In the genomic region with DNA sequence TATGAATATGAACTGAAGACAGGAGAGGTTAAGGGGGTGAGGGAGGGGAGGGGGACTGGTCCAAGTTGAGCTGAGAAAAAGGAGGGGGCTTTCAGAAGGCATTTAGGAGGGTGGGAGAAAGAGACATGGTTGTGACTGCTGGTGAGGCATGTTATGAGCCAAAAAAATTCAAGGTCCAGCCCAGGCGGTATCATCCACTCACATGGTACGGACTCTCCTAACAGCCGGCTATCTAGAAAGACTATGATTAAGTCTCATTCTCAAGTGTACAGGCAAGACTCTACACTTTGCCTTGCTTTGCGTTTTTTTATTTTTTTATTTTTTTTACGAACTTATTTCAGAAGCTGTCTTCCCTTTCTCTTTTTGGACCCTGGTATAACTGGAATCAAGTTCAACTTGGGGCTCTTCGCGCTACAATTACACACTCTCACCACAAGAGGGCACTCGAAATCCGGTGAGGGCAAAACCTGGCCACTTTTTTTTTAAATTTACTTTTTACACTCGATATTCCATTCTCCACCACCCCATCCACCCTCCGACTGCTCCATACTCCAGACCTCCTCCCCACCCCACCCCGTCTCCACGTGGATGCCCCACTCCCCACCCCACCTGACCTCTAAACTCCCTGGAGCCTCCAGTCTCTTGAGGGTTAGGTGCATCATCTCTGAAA, we compare ENCODE assay signal across 9 mouse cellular contexts.
DNase-seq lines count a peak whose midpoint lies in the region; ATAC-seq and TF ChIP-seq lines count a peak whose summit lies in the region.
"Had no signal": no experiment of that assay in that cellular context is flagged by ENCODE, and none has a peak within 500 bp of the region (broad histone marks: within the 10 kb centered on the region; RNA-seq: fewer than 3 reads in every experiment).

No protein-coding gene starts in this region.

- no peak overlapping the region for H3K4me2 ChIP-seq in midbrain, postnatal 0 days (ENCODE audit: low read depth, low read length, poor library complexity, severe bottlenecking)
- H3K4me2 ChIP-seq: liver, embryonic 15.5 days had no signal

- no peak for ATAC-seq in midbrain, postnatal 0 days (ENCODE audit: low FRiP score)
- no peak for ATAC-seq in monocyte, adult 5-6 weeks (replicated peaks; ENCODE audit: insufficient number of reproducible peaks, low FRiP score, low TSS enrichment, poor library complexity, severe bottlenecking)

- H3K27ac ChIP-seq in midbrain, postnatal 0 days (ENCODE audit: low read depth, low read length) = no peak overlapping the region
- H3K27ac ChIP-seq: liver, embryonic 15.5 days had no signal

- peak; percentile 68 for TF ChIP-seq CTCF in midbrain, postnatal 0 days (IDR thresholded peaks at IDR 0.05)

- DNase-seq in gastrocnemius, postnatal 10 days = peak; percentile 31
- no peak for DNase-seq in gastrocnemius, postnatal 4 days (ENCODE audit: low spot score in 2 of 2)
- peak; percentile 75 for DNase-seq in 3T3-L1 (ENCODE audit: low read depth, low spot score)
- peak; percentile 59 for DNase-seq in adrenal gland, postnatal 10 days
- DNase-seq in fibroblast of lung, adult 2 months (ENCODE audit: low read depth) = peak; percentile 18
- peak; percentile 57 for DNase-seq in kidney, postnatal 10 days
- DNase-seq in midbrain, postnatal 0 days (ENCODE audit: low spot score) = peak; percentile 42

- no peaks in the 10 kb centered on the region for H3K9me3 ChIP-seq in midbrain, postnatal 0 days (ENCODE audit: low read length)
- H3K9me3 ChIP-seq: liver, embryonic 15.5 days had no signal

- no peak overlapping the region for H3K4me3 ChIP-seq in midbrain, postnatal 0 days (ENCODE audit: low read depth, low read length)
- H3K4me3 ChIP-seq: liver, embryonic 15.5 days had no signal

- H3K36me3 ChIP-seq in midbrain, postnatal 0 days (ENCODE audit: insufficient read depth, low read length) = no peaks in the 10 kb centered on the region
- H3K36me3 ChIP-seq: liver, embryonic 15.5 days had no signal

- H3K27me3 ChIP-seq in midbrain, postnatal 0 days (ENCODE audit: insufficient read depth, low read length) = no peaks in the 10 kb centered on the region
- H3K27me3 ChIP-seq: liver, embryonic 15.5 days had no signal

- H3K9ac ChIP-seq in midbrain, postnatal 0 days (replicated peaks; ENCODE audit: low read length, poor library complexity, severe bottlenecking) = no peak overlapping the region
- H3K9ac ChIP-seq: liver, embryonic 15.5 days had no signal

- 36% methylated on average over 13 of the region's 13 CpGs for WGBS in midbrain, postnatal 0 days

- H3K4me1 ChIP-seq in midbrain, postnatal 0 days (ENCODE audit: insufficient read depth, low read length) = peaks cover 6% of the 10 kb centered on the region; the same call in 1 of the 2 replicates
- H3K4me1 ChIP-seq: liver, embryonic 15.5 days had no signal

Comparison
In these comparisons a context has a peak if more than half of its experiments do, and no peak if none do; other contexts are left out.
1. DNase-seq: peak in gastrocnemius, postnatal 10 days (single experiment), 3T3-L1 (single experiment), adrenal gland, postnatal 10 days (single experiment), fibroblast of lung, adult 2 months (single experiment), kidney, postnatal 10 days (single experiment) and midbrain, postnatal 0 days (single experiment); none in gastrocnemius, postnatal 4 days (0 of 2).